Mouse (Mus musculus) megakaryocyte, adult 5-6 weeks (primary cell): ENCODE results near the gene Slc24a4. TPM values are rescaled to one million over a fixed set of nuclear protein-coding genes. Genes with fewer than 3 reads are reported as not detected.
A peak's percentile ranks its signal among the peaks of the same experiment; 100 is the strongest.

Source experiments
- ATAC-seq: 2 replicates; pipeline ENCODE4 v1.8.0; 2016; ENCODE audit warnings: mild to moderate bottlenecking, inconsistent platforms; ENCODE audit not compliant: poor library complexity, severe bottlenecking
- total RNA-seq, 2 experiments: library from RNA; stranded (forward) in 1 of 2; stranded (reverse) in 1 of 2; fragments of 153-499, 151-499 nt in 1 of 2; fragments of 221-1000, 200-1000 nt in 1 of 2; gene quantifications; 2 replicates each; pipeline versions ENCODE4 v1.2.3 to v1.2.4; 2015 to 2017

Slc24a4 gene
- not detected in 2 replicates for total RNA-seq (2015)
- total RNA-seq (2017), result not detected in 2 replicates

- ATAC-seq, result no peak
Observed at GRCm38 (mm10) chr12:102128081-102128790, at the start of gene Slc24a4. Slc24a4 (plus strand) TSS chr12:102128733.

GRCm38 (mm10) chr12:102082648-102083425, 45.7 kb upstream of the Slc24a4 start:
- ATAC-seq, result no peak

- no peak for ATAC-seq
Observed at GRCm38 (mm10) chr12:102090535-102090934, 38.0 kb upstream of the Slc24a4 start.

DNA sequence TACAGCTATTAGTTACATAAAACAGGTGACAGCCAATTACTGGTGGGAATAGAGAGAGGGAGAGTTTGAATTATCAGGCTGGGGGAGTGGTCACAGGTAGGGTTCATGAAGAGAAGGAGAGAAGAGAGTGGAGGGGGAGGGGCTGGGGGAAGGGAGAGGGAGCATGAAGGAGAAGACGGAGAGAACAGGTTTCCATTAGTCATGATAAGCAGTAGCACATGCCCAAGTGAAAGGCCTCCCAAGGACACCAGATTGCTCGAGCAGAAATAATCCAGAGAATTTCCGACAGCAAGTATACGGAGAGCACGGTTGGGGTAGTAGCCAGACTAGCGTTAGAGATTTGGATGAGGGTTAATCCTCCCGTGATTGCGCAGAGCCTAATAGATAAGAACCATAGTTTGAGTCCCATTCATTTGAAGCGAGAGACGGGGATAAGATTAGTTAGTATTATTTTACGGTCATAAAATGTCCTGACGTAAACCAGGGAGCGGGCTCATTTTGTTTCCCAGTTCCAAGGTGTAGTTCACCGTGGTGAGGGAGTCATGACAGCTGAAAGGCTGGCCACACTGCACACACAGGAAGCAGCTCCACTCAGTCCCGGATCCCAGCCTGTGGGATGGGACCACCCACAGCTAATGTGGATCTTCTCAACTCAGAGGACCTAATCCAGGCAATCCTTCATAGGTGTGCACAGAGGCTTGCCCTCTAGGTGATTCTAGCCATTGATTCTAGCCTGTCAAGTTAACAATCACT, 36.0 kb upstream of the Slc24a4 start:
- no peak for ATAC-seq

DNA sequence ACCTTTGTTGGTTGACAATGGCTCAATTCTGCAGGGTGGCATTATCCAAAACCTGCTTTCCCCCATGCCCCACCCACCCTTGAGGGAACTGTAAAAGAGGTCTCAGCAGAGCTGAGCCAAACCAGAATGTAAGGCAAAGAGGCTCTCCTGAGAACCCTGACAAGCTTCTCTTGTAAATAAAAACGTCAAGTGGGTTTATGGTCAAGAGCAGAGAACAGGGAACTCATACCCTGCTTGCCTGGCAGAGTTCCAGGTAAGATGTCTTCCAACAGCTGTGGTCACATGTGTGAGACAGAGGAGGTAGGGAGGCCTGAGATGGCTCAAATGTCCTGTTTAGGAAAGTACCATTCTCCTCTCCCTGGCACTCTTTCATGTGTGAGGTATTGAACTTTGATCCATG, 22.5 kb upstream of the Slc24a4 start:
- ATAC-seq, result no peak

GRCm38 (mm10) chr12:102108851-102109250, 19.7 kb upstream of the Slc24a4 start:
- ATAC-seq, result no peak

DNA sequence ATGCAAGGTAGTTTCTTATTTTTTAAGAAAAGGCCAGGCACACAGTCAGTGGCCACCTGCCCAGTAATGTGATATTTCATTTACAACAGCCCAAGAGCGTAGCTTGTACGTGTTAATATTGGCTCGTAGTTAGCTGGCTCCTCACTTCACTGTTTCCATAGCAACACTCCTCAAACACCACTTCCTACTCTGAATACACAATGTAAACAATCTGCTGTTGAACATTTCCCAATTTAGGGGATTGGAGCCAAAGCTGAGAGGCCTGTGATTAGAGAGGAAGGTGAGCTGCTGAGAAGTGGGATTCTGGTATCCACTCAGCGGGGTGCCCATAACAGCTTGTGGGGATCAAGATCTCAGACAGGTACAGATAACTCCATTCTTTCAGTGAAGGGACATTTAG, 16.0 kb upstream of the Slc24a4 start:
- ATAC-seq, result no peak

DNA sequence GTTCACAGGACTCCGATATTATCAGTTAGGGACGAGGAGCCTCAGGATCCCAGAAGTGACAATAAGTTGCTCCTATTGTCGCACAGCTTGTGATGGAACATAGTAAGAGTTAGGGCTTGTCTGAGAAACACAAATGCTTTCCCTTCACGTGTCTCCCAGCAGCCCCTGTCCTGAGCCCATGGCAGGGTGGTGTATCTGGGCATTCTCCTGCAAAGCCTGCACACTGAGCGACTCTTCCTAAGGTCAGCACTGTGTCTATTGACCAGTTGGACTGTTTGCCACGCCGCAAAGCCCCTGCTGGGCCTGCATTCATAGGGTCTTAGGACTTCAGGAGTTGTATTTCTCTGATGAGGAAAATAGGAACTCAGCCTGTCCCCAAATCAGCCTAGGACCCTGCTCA, 15.6 kb upstream of the Slc24a4 start:
- no peak for ATAC-seq

DNA sequence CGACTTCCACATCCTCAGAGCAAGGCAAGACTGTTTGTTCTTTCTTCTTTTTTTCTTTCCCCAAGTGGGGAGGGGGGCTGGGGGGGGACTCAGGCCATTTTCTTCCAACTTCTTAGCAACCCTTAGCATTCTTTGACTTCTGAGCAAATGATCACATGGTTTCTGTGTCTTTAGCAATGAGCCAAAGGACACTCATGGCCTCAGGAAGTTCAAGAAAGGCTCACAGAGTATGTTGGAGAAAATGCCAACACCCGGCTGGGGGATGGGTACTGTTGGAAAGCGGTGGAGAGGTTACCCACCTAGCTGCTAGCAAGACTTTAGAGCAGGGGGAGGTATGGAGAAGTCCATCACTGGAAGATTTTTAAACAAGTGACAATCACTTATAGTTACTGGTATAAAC, 15.1 kb upstream of the Slc24a4 start:
- no peak for ATAC-seq

DNA sequence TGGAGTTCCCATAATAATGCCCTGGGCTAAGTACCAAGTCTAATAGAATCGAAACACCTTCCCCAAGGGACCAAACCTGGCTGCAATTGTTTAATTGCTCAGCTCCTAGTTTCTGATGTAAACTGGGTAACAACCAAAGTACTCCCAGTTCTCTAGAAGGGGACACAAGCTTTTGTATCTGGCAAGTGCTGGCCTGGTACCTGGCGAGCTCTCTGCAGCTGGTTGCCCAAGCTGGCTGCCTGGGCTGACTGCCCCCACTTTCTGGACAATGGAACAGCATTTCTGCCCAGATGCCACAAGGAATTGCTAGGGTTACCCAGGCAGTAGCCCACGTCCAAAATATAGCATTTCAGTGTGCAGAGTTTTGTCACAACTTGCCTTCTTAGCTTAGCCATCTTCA, 12.0 kb upstream of the Slc24a4 start:
- no peak for ATAC-seq

GRCm38 (mm10) chr12:102118014-102118413, 10.5 kb upstream of the Slc24a4 start:
- ATAC-seq, result peak; percentile 78

- ATAC-seq, result no peak
Observed at GRCm38 (mm10) chr12:102127601-102128000, 932 bp upstream of the Slc24a4 start.

GRCm38 (mm10) chr12:102128791-102129507, 416 bp downstream of the Slc24a4 start:
- peak; percentile 35; the same call in 1 of the 2 replicates for ATAC-seq

DNA sequence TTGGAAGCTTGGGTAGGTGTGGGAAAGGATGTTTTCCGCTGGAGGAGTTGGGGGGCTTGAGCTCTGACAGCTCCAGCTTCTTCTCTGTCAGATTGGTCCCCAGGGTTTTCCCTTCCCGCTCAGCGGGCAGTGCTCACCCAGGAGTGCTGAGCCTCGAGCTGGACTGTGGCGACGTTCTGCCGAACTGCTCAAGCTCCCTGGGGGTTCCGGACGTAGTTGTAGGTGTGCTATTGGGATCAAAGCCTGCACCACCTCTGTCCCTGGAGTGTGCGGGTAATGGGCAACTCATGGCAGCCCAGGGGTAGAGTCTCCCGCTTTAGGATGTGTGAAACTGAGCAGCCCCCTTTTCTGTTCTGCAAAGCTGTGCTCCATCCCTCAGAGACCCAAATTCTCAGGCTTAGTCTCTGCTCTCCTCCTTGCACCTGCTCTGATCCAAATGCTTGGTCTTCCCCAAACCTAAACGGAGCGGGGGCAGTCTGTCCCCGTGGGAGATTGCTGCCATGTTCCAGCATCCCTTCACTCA, 1.0 kb downstream of the Slc24a4 start:
- no peak for ATAC-seq

DNA sequence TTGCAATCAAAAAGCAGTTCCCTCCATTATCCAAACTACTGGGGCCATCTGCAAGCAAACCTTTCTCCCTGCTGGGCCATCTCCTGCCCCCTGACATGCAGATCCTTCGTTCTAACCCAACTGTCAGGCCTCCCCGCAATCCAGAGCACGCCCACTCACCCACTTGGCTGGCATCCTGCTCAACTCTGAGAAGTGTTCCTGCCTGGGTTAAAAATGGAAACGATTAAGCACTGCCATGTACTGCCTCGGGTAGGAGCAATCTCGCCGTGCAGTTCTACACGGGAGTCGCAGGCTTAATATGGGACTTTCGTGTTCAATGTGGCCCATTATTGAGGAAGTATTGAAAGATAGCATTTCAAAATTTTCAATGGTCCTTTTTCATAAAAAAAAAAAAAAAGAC, 11.2 kb downstream of the Slc24a4 start:
- ATAC-seq, result no peak

DNA sequence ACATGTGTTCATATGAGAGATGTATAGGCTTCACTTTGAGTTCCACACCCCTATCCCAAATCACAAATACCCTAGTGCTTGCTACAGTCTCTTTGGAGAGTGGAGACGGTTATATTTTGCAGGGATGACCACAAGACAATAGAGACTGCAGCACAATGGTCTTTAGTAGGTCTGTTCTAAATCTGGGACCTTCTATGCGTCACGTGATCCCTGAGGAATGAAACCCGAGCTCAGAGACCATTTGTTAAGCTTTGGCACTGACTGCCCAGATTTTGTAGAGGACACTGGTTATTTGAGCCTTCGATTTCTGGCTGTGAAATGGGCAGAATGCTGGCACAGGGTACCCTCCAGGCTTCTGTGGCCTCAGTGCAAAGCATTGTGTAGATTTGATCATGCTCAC, 12.8 kb downstream of the Slc24a4 start:
- ATAC-seq, result no peak

GRCm38 (mm10) chr12:102147678-102148077, 19.1 kb downstream of the Slc24a4 start:
- ATAC-seq, result no peak

- peak; percentile 63 for ATAC-seq
Observed at GRCm38 (mm10) chr12:102148746-102149145, 20.2 kb downstream of the Slc24a4 start.

- no peak for ATAC-seq
Observed at GRCm38 (mm10) chr12:102151185-102151584, 22.7 kb downstream of the Slc24a4 start.

DNA sequence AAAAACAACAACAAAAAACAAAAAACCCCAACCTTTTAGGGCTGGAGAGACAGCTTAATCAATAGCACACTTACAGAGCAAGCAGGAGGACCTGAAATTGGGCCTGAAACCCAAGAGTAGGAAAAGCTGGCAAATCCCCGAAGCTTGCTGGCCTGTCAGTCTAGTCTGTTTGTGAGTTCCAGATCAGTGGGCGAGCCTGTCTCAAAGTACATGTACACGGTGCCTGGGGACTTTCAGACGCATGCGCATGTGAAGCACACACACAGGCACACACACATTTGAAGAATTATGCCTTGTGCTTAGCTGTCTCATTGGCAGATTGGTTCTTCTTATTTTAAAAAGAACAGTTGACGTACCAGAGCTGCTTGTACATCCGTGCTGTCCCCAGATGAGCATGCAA, 25.3 kb downstream of the Slc24a4 start:
- ATAC-seq, result no peak

GRCm38 (mm10) chr12:102154815-102155214, 26.3 kb downstream of the Slc24a4 start:
- ATAC-seq, result no peak
